Mouse (Mus musculus): ENCODE measurements around the gene Tbcel. TPM values are rescaled to one million over a fixed set of nuclear protein-coding genes. Genes with fewer than 3 reads are reported as not detected.

The Tbcel gene
- polyA plus RNA-seq, 1 experiment, result 19.4 TPM

- no peak overlapping the region for H3K4me3 ChIP-seq (ENCODE audit: insufficient read depth, low read length)
- peaks cover 35% of the 10 kb centered on the region for H3K4me1 ChIP-seq (ENCODE audit: control insufficient read depth, insufficient read depth, low read length)
- no peak for TF ChIP-seq CTCF (IDR thresholded peaks at IDR 0.05; ENCODE audit: low read depth, low read length)
- no peak for TF ChIP-seq POLR2A (IDR thresholded peaks at IDR 0.05; ENCODE audit: borderline replicate concordance, low read depth, low read length)
- no peak overlapping the region for H3K27ac ChIP-seq (ENCODE audit: insufficient read depth, low read depth, low read length)
These were observed 48.7 kb downstream of the Tbcel start for GRCm38 (mm10) chr9:42458741-42459515.

DNA sequence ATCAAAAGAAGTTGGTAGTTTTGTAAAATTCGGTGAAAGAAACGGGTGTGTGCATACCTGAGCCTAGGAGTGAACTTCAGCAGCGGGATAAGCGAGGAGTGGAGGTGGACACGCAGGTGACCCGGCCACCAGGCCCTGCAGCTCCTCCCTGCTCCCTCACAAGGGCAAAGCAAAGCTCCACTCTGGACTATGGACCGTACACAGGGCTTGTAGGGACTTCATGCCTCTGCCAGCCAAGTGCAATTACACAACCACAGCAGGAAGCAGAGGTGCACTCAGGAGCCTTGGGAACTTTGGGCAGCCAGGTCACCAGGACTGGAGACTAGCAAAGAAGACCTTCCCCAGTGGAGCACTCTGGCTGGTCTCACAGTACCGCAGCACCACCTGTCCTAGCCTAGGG, 50.1 kb downstream of the Tbcel start:
- no peak for TF ChIP-seq CTCF (IDR thresholded peaks at IDR 0.05; ENCODE audit: low read depth, low read length)
- no peak for TF ChIP-seq POLR2A (IDR thresholded peaks at IDR 0.05; ENCODE audit: borderline replicate concordance, low read depth, low read length)

GRCm38 (mm10) chr9:42454364-42454763, 53.2 kb downstream of the Tbcel start:
- peaks cover 9% of the 10 kb centered on the region for H3K4me1 ChIP-seq (ENCODE audit: control insufficient read depth, insufficient read depth, low read length)
- TF ChIP-seq POLR2A (IDR thresholded peaks at IDR 0.05; ENCODE audit: borderline replicate concordance, low read depth, low read length) (no peak), CTCF (IDR thresholded peaks at IDR 0.05; ENCODE audit: low read depth, low read length) (no peak)
- no peak overlapping the region for H3K4me3 ChIP-seq (ENCODE audit: insufficient read depth, low read length)
- H3K27ac ChIP-seq (ENCODE audit: insufficient read depth, low read depth, low read length), result no peak overlapping the region

More for the DNA sequence above, 50.1 kb downstream of the Tbcel start:
- Histone ChIP-seq H3K27ac (ENCODE audit: insufficient read depth, low read depth, low read length) (no peak overlapping the region), H3K4me3 (ENCODE audit: insufficient read depth, low read length) (no peak overlapping the region), H3K4me1 (ENCODE audit: control insufficient read depth, insufficient read depth, low read length) (peaks cover 25% of the 10 kb centered on the region)

DNA sequence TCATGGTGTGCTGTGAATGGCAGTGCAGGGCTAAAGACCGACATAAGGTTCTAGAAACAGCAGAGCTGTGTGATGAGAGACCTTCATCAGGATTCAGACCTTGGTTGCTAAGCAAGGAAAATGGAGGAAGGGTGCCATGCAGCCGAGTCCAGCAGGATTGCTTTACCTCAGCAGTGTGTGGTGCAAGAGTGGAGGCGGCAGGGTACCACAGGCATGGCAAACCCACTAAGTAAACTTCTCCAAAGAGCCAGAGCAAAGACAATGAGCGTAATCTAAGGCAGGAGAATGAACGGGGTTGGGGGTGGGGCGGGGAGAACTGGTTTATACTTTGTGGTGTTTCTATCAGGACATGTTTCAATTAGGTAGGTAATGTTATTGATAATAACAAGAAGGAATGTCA, 58.6 kb downstream of the Tbcel start:
- no peak overlapping the region for H3K27ac ChIP-seq (ENCODE audit: insufficient read depth, low read depth, low read length)
- H3K4me3 ChIP-seq (ENCODE audit: insufficient read depth, low read length), result no peak overlapping the region
- TF ChIP-seq POLR2A (IDR thresholded peaks at IDR 0.05; ENCODE audit: borderline replicate concordance, low read depth, low read length) (no peak), CTCF (IDR thresholded peaks at IDR 0.05; ENCODE audit: low read depth, low read length) (no peak)
- H3K4me1 ChIP-seq (ENCODE audit: control insufficient read depth, insufficient read depth, low read length), result no peaks in the 10 kb centered on the region

DNA sequence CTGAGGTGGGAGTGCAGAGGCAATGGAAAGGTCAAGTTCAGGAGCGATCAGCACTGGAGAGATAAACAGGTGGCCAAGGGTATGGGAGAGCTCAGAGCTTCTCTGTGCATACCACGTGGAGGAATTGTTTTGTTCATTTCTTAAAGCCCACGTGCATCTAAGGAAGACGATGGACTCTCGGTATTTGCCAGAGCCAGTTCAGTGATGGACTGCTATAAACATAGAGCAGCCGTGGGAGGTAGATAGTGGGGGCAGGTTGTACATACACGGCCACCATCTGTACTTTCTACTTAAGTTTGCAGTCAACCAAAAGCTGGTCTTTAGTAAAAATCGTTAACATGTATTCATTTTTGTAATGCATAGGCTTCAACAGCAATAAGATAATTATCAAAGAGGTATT, 65.5 kb downstream of the Tbcel start:
- TF ChIP-seq POLR2A (IDR thresholded peaks at IDR 0.05; ENCODE audit: borderline replicate concordance, low read depth, low read length), result no peak
- TF ChIP-seq CTCF (IDR thresholded peaks at IDR 0.05; ENCODE audit: low read depth, low read length), result no peak
- no peak overlapping the region for H3K4me3 ChIP-seq (ENCODE audit: insufficient read depth, low read length)

DNA sequence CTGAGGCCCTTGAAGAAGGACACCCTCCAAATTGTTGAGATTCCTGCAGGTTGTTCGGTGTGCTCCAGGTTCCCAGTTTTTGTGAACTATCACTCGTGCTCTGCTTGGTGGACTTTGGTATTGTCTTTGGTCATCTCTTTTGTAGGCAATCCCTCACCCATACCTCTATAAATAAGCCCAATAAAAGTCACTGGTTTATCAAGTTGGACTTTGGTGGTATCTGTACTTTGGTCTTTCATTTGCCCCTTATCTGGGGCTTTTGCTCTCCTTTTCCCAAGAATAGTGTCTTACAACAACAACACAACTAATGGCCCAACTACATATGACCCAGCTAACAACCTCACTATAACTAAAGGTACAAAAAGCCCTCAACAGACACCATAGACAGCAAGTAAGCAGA, 66.4 kb downstream of the Tbcel start:
- H3K27ac ChIP-seq (ENCODE audit: insufficient read depth, low read depth, low read length), result no peak overlapping the region
- H3K4me3 ChIP-seq (ENCODE audit: insufficient read depth, low read length), result no peak overlapping the region
- H3K4me1 ChIP-seq (ENCODE audit: control insufficient read depth, insufficient read depth, low read length), result no peaks in the 10 kb centered on the region
- TF ChIP-seq CTCF (IDR thresholded peaks at IDR 0.05; ENCODE audit: low read depth, low read length) (no peak), POLR2A (IDR thresholded peaks at IDR 0.05; ENCODE audit: borderline replicate concordance, low read depth, low read length) (no peak)

More for the DNA sequence above, 65.5 kb downstream of the Tbcel start:
- Histone ChIP-seq H3K4me1 (ENCODE audit: control insufficient read depth, insufficient read depth, low read length) (no peaks in the 10 kb centered on the region), H3K27ac (ENCODE audit: insufficient read depth, low read depth, low read length) (no peak overlapping the region)

GRCm38 (mm10) chr9:42439446-42439845, 68.2 kb downstream of the Tbcel start:
- H3K4me3 ChIP-seq (ENCODE audit: insufficient read depth, low read length), result no peak overlapping the region
- no peaks in the 10 kb centered on the region for H3K4me1 ChIP-seq (ENCODE audit: control insufficient read depth, insufficient read depth, low read length)
- H3K27ac ChIP-seq (ENCODE audit: insufficient read depth, low read depth, low read length), result no peak overlapping the region
- TF ChIP-seq CTCF (IDR thresholded peaks at IDR 0.05; ENCODE audit: low read depth, low read length) (no peak), POLR2A (IDR thresholded peaks at IDR 0.05; ENCODE audit: borderline replicate concordance, low read depth, low read length) (no peak)

- Histone ChIP-seq H3K4me3 (ENCODE audit: insufficient read depth, low read length) (no peak overlapping the region), H3K27ac (ENCODE audit: insufficient read depth, low read depth, low read length) (no peak overlapping the region), H3K4me1 (ENCODE audit: control insufficient read depth, insufficient read depth, low read length) (peaks cover 7% of the 10 kb centered on the region; the same call in 1 of the 2 replicates)
- TF ChIP-seq CTCF (IDR thresholded peaks at IDR 0.05; ENCODE audit: low read depth, low read length), result no peak
- TF ChIP-seq POLR2A (IDR thresholded peaks at IDR 0.05; ENCODE audit: borderline replicate concordance, low read depth, low read length), result no peak
These were observed 75.5 kb downstream of the Tbcel start for GRCm38 (mm10) chr9:42432155-42432554.

DNA sequence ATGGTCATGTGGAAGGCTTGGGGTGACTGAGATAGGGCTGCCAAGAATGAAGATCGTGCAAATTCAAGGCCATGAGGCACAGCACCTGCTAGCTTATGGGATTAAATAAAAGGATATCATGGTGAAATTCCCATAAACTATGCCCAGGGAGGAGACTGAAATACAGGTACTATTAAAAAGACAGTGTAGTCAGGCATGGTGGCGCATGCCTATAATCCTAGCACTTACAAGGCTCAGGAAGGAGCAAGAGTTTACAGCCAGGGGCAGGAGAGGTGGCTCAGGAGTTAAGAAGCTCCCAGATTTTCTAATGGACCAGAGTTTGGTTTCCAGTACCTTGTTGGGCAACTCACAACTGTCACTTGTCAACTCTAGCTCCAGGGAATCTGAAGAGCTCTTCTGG, 76.0 kb downstream of the Tbcel start:
- no peak overlapping the region for H3K4me3 ChIP-seq (ENCODE audit: insufficient read depth, low read length)
- H3K4me1 ChIP-seq (ENCODE audit: control insufficient read depth, insufficient read depth, low read length), result peaks cover 7% of the 10 kb centered on the region; the same call in 1 of the 2 replicates
- no peak overlapping the region for H3K27ac ChIP-seq (ENCODE audit: insufficient read depth, low read depth, low read length)
- TF ChIP-seq CTCF (IDR thresholded peaks at IDR 0.05; ENCODE audit: low read depth, low read length) (no peak), POLR2A (IDR thresholded peaks at IDR 0.05; ENCODE audit: borderline replicate concordance, low read depth, low read length) (no peak)

- no peak overlapping the region for H3K27ac ChIP-seq (ENCODE audit: insufficient read depth, low read depth, low read length)
- H3K4me1 ChIP-seq (ENCODE audit: control insufficient read depth, insufficient read depth, low read length), result peaks cover 7% of the 10 kb centered on the region; the same call in 1 of the 2 replicates
- no peak overlapping the region for H3K4me3 ChIP-seq (ENCODE audit: insufficient read depth, low read length)
- no peak for TF ChIP-seq CTCF (IDR thresholded peaks at IDR 0.05; ENCODE audit: low read depth, low read length)
- no peak for TF ChIP-seq POLR2A (IDR thresholded peaks at IDR 0.05; ENCODE audit: borderline replicate concordance, low read depth, low read length)
These were observed 79.3 kb downstream of the Tbcel start for GRCm38 (mm10) chr9:42428060-42428924.
